Mouse (Mus musculus): ENCODE data around the gene Vstm5. TPM values are rescaled to one million over a fixed set of nuclear protein-coding genes. Genes with fewer than 3 reads are reported as not detected.

Vstm5 gene
- polyA plus RNA-seq, 1 experiment from 2014 or later = 4.4 TPM

- no peak for TF ChIP-seq CTCF (IDR thresholded peaks at IDR 0.05; ENCODE audit: low read depth)
- Histone ChIP-seq H3K4me3 (ENCODE audit: low read depth, low read length) (no peak overlapping the region), H3K9ac (ENCODE audit: low read depth, low read length) (no peak overlapping the region), H3K36me3 (ENCODE audit: control insufficient read depth, insufficient read depth) (no peaks in the 10 kb centered on the region; the same call in 1 of the 2 replicates), H3K4me1 (replicated peaks; ENCODE audit: control insufficient read depth, insufficient read depth, low read length) (peaks cover 6% of the 10 kb centered on the region), H3K27me3 (replicated peaks; ENCODE audit: control insufficient read depth, insufficient read depth, low read length) (no peaks in the 10 kb centered on the region), H3K4me2 (replicated peaks; ENCODE audit: low read depth) (no peak overlapping the region), H3K9me3 (ENCODE audit: control insufficient read depth) (no peaks in the 10 kb centered on the region), H3K27ac (ENCODE audit: low read depth, low read length) (no peak overlapping the region)
- WGBS = 70% methylated on average over 7 of the region's 7 CpGs
- ATAC-seq = 0 out of 2 replicates have a peak, but pooled peaks have one; percentile 22
Observed at GRCm38 (mm10) chr9:15252196-15252595, 13.4 kb downstream of the Vstm5 start.

GRCm38 (mm10) chr9:15254501-15254900 lies 15.7 kb downstream of the Vstm5 start:
- Histone ChIP-seq H3K4me1 (replicated peaks; ENCODE audit: control insufficient read depth, insufficient read depth, low read length) (no peaks in the 10 kb centered on the region; the same call in none of the 2 replicates), H3K4me2 (replicated peaks; ENCODE audit: low read depth) (no peak overlapping the region), H3K27me3 (replicated peaks; ENCODE audit: control insufficient read depth, insufficient read depth, low read length) (no peaks in the 10 kb centered on the region), H3K4me3 (ENCODE audit: low read depth, low read length) (no peak overlapping the region), H3K9me3 (ENCODE audit: control insufficient read depth) (no peaks in the 10 kb centered on the region), H3K36me3 (ENCODE audit: control insufficient read depth, insufficient read depth) (peaks cover 11% of the 10 kb centered on the region; the same call in 1 of the 2 replicates), H3K27ac (ENCODE audit: low read depth, low read length) (no peak overlapping the region), H3K9ac (ENCODE audit: low read depth, low read length) (no peak overlapping the region)
- ATAC-seq = no peak
- TF ChIP-seq CTCF (IDR thresholded peaks at IDR 0.05; ENCODE audit: low read depth) = no peak
- WGBS = 87% methylated on average over 7 of the region's 7 CpGs

GRCm38 (mm10) chr9:15256214-15256613 lies 17.4 kb downstream of the Vstm5 start:
- Histone ChIP-seq H3K27ac (ENCODE audit: low read depth, low read length) (no peak overlapping the region), H3K9ac (ENCODE audit: low read depth, low read length) (no peak overlapping the region), H3K4me1 (replicated peaks; ENCODE audit: control insufficient read depth, insufficient read depth, low read length) (no peaks in the 10 kb centered on the region), H3K9me3 (ENCODE audit: control insufficient read depth) (no peaks in the 10 kb centered on the region), H3K4me2 (replicated peaks; ENCODE audit: low read depth) (no peak overlapping the region), H3K36me3 (ENCODE audit: control insufficient read depth, insufficient read depth) (peaks cover 11% of the 10 kb centered on the region), H3K27me3 (replicated peaks; ENCODE audit: control insufficient read depth, insufficient read depth, low read length) (no peaks in the 10 kb centered on the region), H3K4me3 (ENCODE audit: low read depth, low read length) (no peak overlapping the region)
- no peak for TF ChIP-seq CTCF (IDR thresholded peaks at IDR 0.05; ENCODE audit: low read depth)
- 65% methylated on average over 3 of the region's 3 CpGs for WGBS
- ATAC-seq = no peak

DNA sequence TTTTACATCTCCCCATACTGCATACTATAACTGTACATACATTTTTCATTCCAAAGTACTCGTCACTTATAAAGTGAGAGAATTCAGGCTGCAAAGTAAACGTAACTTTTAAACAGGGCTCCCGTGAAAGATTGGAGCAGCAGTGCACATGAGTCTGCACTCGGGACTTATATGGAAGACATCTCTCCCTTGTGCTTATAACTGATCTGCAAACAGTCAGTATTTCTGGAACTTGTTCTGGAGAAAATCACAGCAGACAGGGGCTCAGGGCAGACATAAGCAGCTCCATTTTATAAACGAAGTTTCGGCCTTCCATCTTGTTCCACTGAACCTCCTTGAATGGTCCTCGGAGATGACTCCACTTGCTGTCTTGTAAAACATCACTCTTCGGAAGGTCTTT lies 23.1 kb downstream of the Vstm5 start:
- peaks cover 64% of the 10 kb centered on the region for H3K36me3 ChIP-seq (ENCODE audit: control insufficient read depth, insufficient read depth)
- H3K4me3 ChIP-seq (ENCODE audit: low read depth, low read length) = no peak overlapping the region
- H3K4me2 ChIP-seq (replicated peaks; ENCODE audit: low read depth) = no peak overlapping the region
- no peak overlapping the region for H3K9ac ChIP-seq (ENCODE audit: low read depth, low read length)
- H3K27ac ChIP-seq (ENCODE audit: low read depth, low read length) = no peak overlapping the region
- no peaks in the 10 kb centered on the region for H3K27me3 ChIP-seq (replicated peaks; ENCODE audit: control insufficient read depth, insufficient read depth, low read length)
- ATAC-seq = no peak
- no peak for TF ChIP-seq CTCF (IDR thresholded peaks at IDR 0.05; ENCODE audit: low read depth)
- no peaks in the 10 kb centered on the region for H3K4me1 ChIP-seq (replicated peaks; ENCODE audit: control insufficient read depth, insufficient read depth, low read length)
- 72% methylated on average over 8 of the region's 8 CpGs for WGBS
- H3K9me3 ChIP-seq (ENCODE audit: control insufficient read depth) = no peaks in the 10 kb centered on the region

GRCm38 (mm10) chr9:15263487-15263886 lies 24.6 kb downstream of the Vstm5 start:
- Histone ChIP-seq H3K9me3 (ENCODE audit: control insufficient read depth) (no peaks in the 10 kb centered on the region), H3K27me3 (replicated peaks; ENCODE audit: control insufficient read depth, insufficient read depth, low read length) (no peaks in the 10 kb centered on the region), H3K27ac (ENCODE audit: low read depth, low read length) (no peak overlapping the region), H3K36me3 (ENCODE audit: control insufficient read depth, insufficient read depth) (peaks cover 67% of the 10 kb centered on the region), H3K4me2 (replicated peaks; ENCODE audit: low read depth) (no peak overlapping the region), H3K4me3 (ENCODE audit: low read depth, low read length) (no peak overlapping the region), H3K9ac (ENCODE audit: low read depth, low read length) (no peak overlapping the region), H3K4me1 (replicated peaks; ENCODE audit: control insufficient read depth, insufficient read depth, low read length) (no peaks in the 10 kb centered on the region)
- WGBS = 96% methylated on average over 10 of the region's 10 CpGs
- no peak for TF ChIP-seq CTCF (IDR thresholded peaks at IDR 0.05; ENCODE audit: low read depth)
- ATAC-seq = no peak

GRCm38 (mm10) chr9:15273981-15274380 lies 35.1 kb downstream of the Vstm5 start:
- H3K4me2 ChIP-seq (replicated peaks; ENCODE audit: low read depth) = no peak overlapping the region

DNA sequence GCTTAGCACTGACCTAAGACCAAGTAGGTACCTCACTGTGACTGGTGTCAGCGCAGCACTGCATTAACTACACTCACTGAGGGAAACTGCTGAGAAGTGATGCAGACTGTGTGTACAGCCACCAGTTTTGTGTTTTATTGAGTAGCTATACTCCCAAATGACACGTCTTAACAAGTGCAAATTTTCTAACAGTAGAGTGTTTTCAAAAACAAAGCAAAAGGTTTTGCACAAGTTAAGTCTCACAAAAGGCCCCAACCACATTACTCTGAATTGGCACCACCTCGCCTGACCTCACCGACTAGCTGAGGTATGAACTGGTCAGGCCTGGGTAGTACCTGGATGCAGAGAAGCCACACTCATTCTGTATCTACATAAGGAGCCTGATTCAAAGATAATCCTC lies 38.0 kb downstream of the Vstm5 start:
- Histone ChIP-seq H3K27me3 (replicated peaks; ENCODE audit: control insufficient read depth, insufficient read depth, low read length) (no peaks in the 10 kb centered on the region), H3K27ac (ENCODE audit: low read depth, low read length) (no peak overlapping the region), H3K9ac (ENCODE audit: low read depth, low read length) (no peak overlapping the region), H3K4me2 (replicated peaks; ENCODE audit: low read depth) (no peak overlapping the region), H3K4me3 (ENCODE audit: low read depth, low read length) (no peak overlapping the region), H3K36me3 (ENCODE audit: control insufficient read depth, insufficient read depth) (peaks cover 43% of the 10 kb centered on the region), H3K4me1 (replicated peaks; ENCODE audit: control insufficient read depth, insufficient read depth, low read length) (no peaks in the 10 kb centered on the region), H3K9me3 (ENCODE audit: control insufficient read depth) (no peaks in the 10 kb centered on the region)
- 91% methylated on average over 4 of the region's 4 CpGs for WGBS
- no peak for TF ChIP-seq CTCF (IDR thresholded peaks at IDR 0.05; ENCODE audit: low read depth)
- ATAC-seq = no peak

More at GRCm38 (mm10) chr9:15273981-15274380, 35.1 kb downstream of the Vstm5 start:
- TF ChIP-seq CTCF (IDR thresholded peaks at IDR 0.05; ENCODE audit: low read depth) = no peak
- peaks cover 71% of the 10 kb centered on the region for H3K36me3 ChIP-seq (ENCODE audit: control insufficient read depth, insufficient read depth)
- H3K27ac ChIP-seq (ENCODE audit: low read depth, low read length) = no peak overlapping the region
- no peaks in the 10 kb centered on the region for H3K27me3 ChIP-seq (replicated peaks; ENCODE audit: control insufficient read depth, insufficient read depth, low read length)
- no peaks in the 10 kb centered on the region for H3K9me3 ChIP-seq (ENCODE audit: control insufficient read depth)
- whole genome bisulfite sequencing = 91% methylated on average over 2 of the region's 2 CpGs
- H3K4me1 ChIP-seq (replicated peaks; ENCODE audit: control insufficient read depth, insufficient read depth, low read length) = no peaks in the 10 kb centered on the region
- no peak overlapping the region for H3K9ac ChIP-seq (ENCODE audit: low read depth, low read length)
- no peak for ATAC-seq
- no peak overlapping the region for H3K4me3 ChIP-seq (ENCODE audit: low read depth, low read length)
